21 mouse cellular contexts compared by ENCODE assay signal in genomic region chr13:31944676-31945210, GRCm38 (mm10).
"Had no signal": no experiment of that assay in that cellular context is flagged by ENCODE, and none has a peak within 500 bp of the region (broad histone marks: within the 10 kb centered on the region; RNA-seq: fewer than 3 reads in every experiment).

No protein-coding gene starts in this region.

- ATAC-seq: hindbrain, postnatal 0 days; intestine, embryonic 16.5 days; liver, embryonic 12.5 days had no signal

- H3K4me3 ChIP-seq: heart, adult 2 months; heart, embryonic 13.5 days; heart, embryonic 15.5 days; hindbrain, embryonic 13.5 days; hindbrain, embryonic 15.5 days; limb, embryonic 13.5 days; limb, embryonic 15.5 days; liver, embryonic 12.5 days had no signal

- H3K4me2 ChIP-seq: heart, embryonic 11.5 days; heart, embryonic 13.5 days; heart, embryonic 15.5 days; hindbrain, embryonic 13.5 days; hindbrain, embryonic 15.5 days; limb, embryonic 13.5 days; limb, embryonic 15.5 days; liver, embryonic 12.5 days had no signal

- H3K36me3 ChIP-seq: heart, embryonic 13.5 days; heart, embryonic 15.5 days; hindbrain, embryonic 13.5 days; hindbrain, embryonic 15.5 days; limb, embryonic 13.5 days; limb, embryonic 15.5 days; liver, embryonic 12.5 days had no signal

- H3K9me3 ChIP-seq: heart, embryonic 13.5 days; heart, embryonic 15.5 days; hindbrain, embryonic 13.5 days; hindbrain, embryonic 15.5 days; limb, embryonic 13.5 days; limb, embryonic 15.5 days; liver, embryonic 12.5 days had no signal

- H3K27me3 ChIP-seq: heart, embryonic 13.5 days; heart, embryonic 15.5 days; hindbrain, embryonic 13.5 days; hindbrain, embryonic 15.5 days; limb, embryonic 13.5 days; limb, embryonic 15.5 days; liver, embryonic 12.5 days had no signal

- H3K27ac ChIP-seq: heart, adult 2 months; heart, embryonic 13.5 days; heart, embryonic 15.5 days; hindbrain, embryonic 13.5 days; hindbrain, embryonic 15.5 days; hindbrain, postnatal 0 days; limb, embryonic 13.5 days; limb, embryonic 15.5 days; liver, embryonic 12.5 days; liver, embryonic 14.5 days had no signal

- DNase-seq: gastrocnemius, postnatal 14 days; gastrocnemius, postnatal 36 days; heart, adult 11 months; heart, adult 2 months; heart, postnatal 14 days; heart, postnatal 36 days; layer of hippocampus, adult 9-11 months; layer of hippocampus, postnatal 36 days; left cerebral cortex, postnatal 4 days; lung, adult 18-20 months had no signal

- H3K9ac ChIP-seq: heart, embryonic 13.5 days; heart, embryonic 15.5 days; hindbrain, embryonic 13.5 days; hindbrain, embryonic 15.5 days; limb, embryonic 13.5 days; limb, embryonic 15.5 days; liver, embryonic 12.5 days; liver, embryonic 14.5 days had no signal

- H3K4me1 ChIP-seq: heart, embryonic 13.5 days; heart, embryonic 15.5 days; hindbrain, embryonic 13.5 days; hindbrain, embryonic 15.5 days; limb, embryonic 15.5 days; liver, embryonic 12.5 days had no signal
